Mouse (Mus musculus) myocyte (in vitro differentiated cells): ENCODE measurements around the gene Dync1h1. TPM values are rescaled to one million over a fixed set of nuclear protein-coding genes. Genes with fewer than 3 reads are reported as not detected.

Source experiments
- H3K27me3 ChIP-seq: one replicate; pipeline ENCODE4 v1.6.1; 2011; ENCODE audit not compliant: control insufficient read depth, insufficient read depth, insufficient read length
- H3K36me3 ChIP-seq: one replicate; pipeline ENCODE4 v1.6.1; 2011; ENCODE audit not compliant: control insufficient read depth, insufficient read depth
- H3K4me2 ChIP-seq: one replicate; pipeline ENCODE4 v1.6.1; 2011; ENCODE audit warnings: low read depth, control low read depth
- H3K4me3 ChIP-seq: one replicate; pipeline ENCODE4 v1.5.1; 2011; ENCODE audit warnings: mild to moderate bottlenecking, control low read depth, moderate library complexity
- H3K79me2 ChIP-seq: one replicate; pipeline ENCODE4 v1.6.1; 2011; ENCODE audit not compliant: control insufficient read depth, insufficient read depth
- H3ac ChIP-seq: one replicate; pipeline ENCODE4 v1.6.1; 2011; ENCODE audit not compliant: control insufficient read depth, insufficient read length
- CEBPB ChIP-seq: IDR thresholded peaks from 2 replicates; pipeline ENCODE4 v1.6.1; 2011; ENCODE audit warnings: mild to moderate bottlenecking, moderate library complexity; ENCODE audit not compliant: poor library complexity, insufficient read depth, severe bottlenecking
- E2F4 ChIP-seq: IDR thresholded peaks from one replicate; pipeline ENCODE4 v1.6.1; 2011; ENCODE audit warnings: mild to moderate bottlenecking, control low read depth, moderate library complexity; ENCODE audit not compliant: insufficient read depth
- MAX ChIP-seq: IDR thresholded peaks from one replicate; pipeline ENCODE4 v1.6.1; 2011; ENCODE audit warnings: low read depth, mild to moderate bottlenecking, control low read depth
- MYOD1 ChIP-seq, 3 experiments: IDR thresholded peaks; one replicate each; pipeline ENCODE4 v1.6.1; 2011; ENCODE audit warnings: control low read depth in 2 of 3, low read depth in 2 of 3, mild to moderate bottlenecking in 2 of 3, moderate library complexity in 1 of 3; ENCODE audit not compliant: insufficient read length in 2 of 3, control insufficient read depth in 1 of 3
- MYOG ChIP-seq, 3 experiments: IDR thresholded peaks; one replicate each; pipeline ENCODE4 v1.6.1; 2011; ENCODE audit warnings: control low read depth in 2 of 3, low read depth in 2 of 3, mild to moderate bottlenecking in 2 of 3; ENCODE audit not compliant: insufficient read length in 2 of 3, control insufficient read depth in 1 of 3, insufficient read depth in 1 of 3
- POLR2A ChIP-seq: IDR thresholded peaks from one replicate; pipeline ENCODE4 v1.6.1; 2011; ENCODE audit warnings: low read depth, mild to moderate bottlenecking, control low read depth, moderate library complexity; ENCODE audit not compliant: insufficient read length
- POLR2AphosphoS2 ChIP-seq: IDR thresholded peaks from one replicate; pipeline ENCODE4 v1.6.1; 2011; ENCODE audit warnings: low read depth, control low read depth; ENCODE audit not compliant: insufficient read length
- REST ChIP-seq: IDR thresholded peaks from one replicate; pipeline ENCODE4 v1.6.1; 2011; ENCODE audit warnings: mild to moderate bottlenecking, control low read depth, moderate library complexity; ENCODE audit not compliant: insufficient read depth, insufficient read length
- SRF ChIP-seq: IDR thresholded peaks from one replicate; pipeline ENCODE4 v1.6.1; 2011; ENCODE audit warnings: low read depth; ENCODE audit not compliant: control insufficient read depth, insufficient read length
- TCF12 ChIP-seq: IDR thresholded peaks from one replicate; pipeline ENCODE4 v1.6.1; 2011; ENCODE audit warnings: mild to moderate bottlenecking, control low read depth; ENCODE audit not compliant: poor library complexity, insufficient read depth, severe bottlenecking
- TCF3 ChIP-seq: IDR thresholded peaks from one replicate; pipeline ENCODE4 v1.6.1; 2011; ENCODE audit warnings: low read depth, control low read depth; ENCODE audit not compliant: insufficient read length
- USF1 ChIP-seq: IDR thresholded peaks from one replicate; pipeline ENCODE4 v1.6.1; 2011; ENCODE audit warnings: low read depth, mild to moderate bottlenecking, control low read depth, moderate library complexity
- polyA plus RNA-seq: library from polyadenylated mRNA; unstranded; fragments of >200 nt; fragmentation: generic; extraction: Trizol; gene quantifications from one replicate; pipeline ENCODE4 v1.2.1, GENCODE M21; 2012; ENCODE audit warnings: missing spikeins

The Dync1h1 gene
- polyA plus RNA-seq, 1 experiment = 128 TPM

DNA sequence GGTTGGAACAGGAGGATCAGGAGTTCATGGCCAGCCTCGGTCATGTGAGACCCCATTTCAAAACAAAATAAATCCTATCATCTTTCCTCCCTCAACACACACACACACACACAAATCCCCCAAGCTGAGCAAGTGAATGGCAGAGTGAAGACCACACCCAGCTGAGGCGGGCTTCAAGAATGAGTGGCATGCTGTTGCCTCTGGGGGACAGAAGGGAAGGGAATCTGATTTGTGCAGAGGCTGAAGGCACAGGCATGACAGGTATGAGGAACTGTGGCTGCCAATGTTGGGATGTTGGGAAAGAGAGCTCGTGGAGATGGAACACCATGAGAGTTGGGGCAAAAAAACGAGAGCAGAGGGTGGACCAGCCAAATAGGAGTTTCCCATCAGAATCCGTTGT is 110.0 kb downstream of the Dync1h1 start:
- Histone ChIP-seq H3K36me3 (no peaks in the 10 kb centered on the region), H3K79me2 (no peaks in the 10 kb centered on the region), H3ac (no peak overlapping the region), H3K27me3 (no peaks in the 10 kb centered on the region), H3K4me2 (no peak overlapping the region), H3K4me3 (no peak overlapping the region)
- TF ChIP-seq E2F4 = no peak
- no peak for TF ChIP-seq POLR2AphosphoS2
- TF ChIP-seq USF1 = no peak
- no peak for TF ChIP-seq MYOG (IDR thresholded peaks at IDR 0.05; ENCODE audit: control insufficient read depth in 1 of 3, insufficient read depth in 1 of 3, insufficient read length in 2 of 3, low read depth in 2 of 3)
- no peak for TF ChIP-seq REST
- no peak for TF ChIP-seq TCF3
- TF ChIP-seq MAX = no peak
- no peak for TF ChIP-seq TCF12
- no peak for TF ChIP-seq SRF
- TF ChIP-seq CEBPB = no peak
- TF ChIP-seq MYOD1 (IDR thresholded peaks at IDR 0.05; ENCODE audit: control insufficient read depth in 1 of 3, insufficient read length in 2 of 3, low read depth in 2 of 3) = no peak
- no peak for TF ChIP-seq POLR2A

DNA sequence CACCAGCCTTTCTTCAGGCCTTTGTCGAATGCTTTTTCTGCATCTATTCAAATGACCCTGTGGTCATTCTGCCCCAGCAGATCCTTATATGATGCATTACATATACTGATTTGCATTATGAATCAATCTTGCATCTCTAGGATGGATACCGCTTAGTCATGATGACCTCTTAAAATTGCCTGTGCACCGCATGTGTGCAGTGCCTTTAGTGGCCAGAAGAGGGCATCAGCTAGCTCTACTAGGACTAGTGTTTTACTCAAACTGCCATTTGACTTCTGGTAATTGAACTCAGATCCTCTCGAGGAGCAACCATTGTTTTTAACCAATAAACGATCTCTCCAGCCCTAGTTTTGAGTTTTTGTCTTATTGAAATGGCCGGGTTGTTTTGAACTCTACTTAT is 112.5 kb downstream of the Dync1h1 start:
- H3ac ChIP-seq = no peak overlapping the region
- H3K79me2 ChIP-seq = no peaks in the 10 kb centered on the region
- TF ChIP-seq SRF (no peak), MAX (no peak), E2F4 (no peak), CEBPB (no peak), TCF12 (no peak), TCF3 (no peak), POLR2A (no peak), MYOD1 (IDR thresholded peaks at IDR 0.05; ENCODE audit: control insufficient read depth in 1 of 3, insufficient read length in 2 of 3, low read depth in 2 of 3) (no peak)
- no peaks in the 10 kb centered on the region for H3K27me3 ChIP-seq
- H3K4me2 ChIP-seq = no peak overlapping the region
- H3K36me3 ChIP-seq = no peaks in the 10 kb centered on the region
- H3K4me3 ChIP-seq = no peak overlapping the region

DNA sequence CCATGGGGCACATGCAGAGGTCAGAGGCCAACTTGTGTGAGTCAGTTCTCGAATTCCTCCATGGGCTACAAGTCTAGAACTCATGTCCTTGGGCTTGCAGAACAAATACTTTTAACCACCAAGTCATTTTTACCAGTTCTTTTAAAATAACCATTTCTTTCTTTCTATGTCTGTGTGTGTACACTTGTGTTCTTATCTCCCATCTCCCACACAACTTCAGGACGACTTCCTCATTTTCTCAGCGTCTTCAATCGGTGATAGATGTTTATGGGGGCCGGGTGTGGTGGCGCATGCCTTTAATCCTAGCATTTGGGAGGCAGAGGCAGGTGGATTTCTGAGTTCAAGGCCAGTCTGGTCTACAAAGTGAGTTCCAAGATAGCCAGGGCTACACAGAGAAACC is 113.0 kb downstream of the Dync1h1 start:
- no peaks in the 10 kb centered on the region for H3K36me3 ChIP-seq
- no peak for TF ChIP-seq TCF12
- no peak for TF ChIP-seq MAX
- TF ChIP-seq MYOG (IDR thresholded peaks at IDR 0.05; ENCODE audit: control insufficient read depth in 1 of 3, insufficient read depth in 1 of 3, insufficient read length in 2 of 3, low read depth in 2 of 3) = no peak
- no peak for TF ChIP-seq E2F4
- TF ChIP-seq CEBPB = no peak
- no peak for TF ChIP-seq POLR2AphosphoS2
- TF ChIP-seq POLR2A = no peak
- TF ChIP-seq USF1 = no peak
- no peak for TF ChIP-seq SRF
- no peak for TF ChIP-seq MYOD1 (IDR thresholded peaks at IDR 0.05; ENCODE audit: control insufficient read depth in 1 of 3, insufficient read length in 2 of 3, low read depth in 2 of 3)
- no peak for TF ChIP-seq REST
- TF ChIP-seq TCF3 = no peak
- H3ac ChIP-seq = no peak overlapping the region
- H3K79me2 ChIP-seq = no peaks in the 10 kb centered on the region
- no peak overlapping the region for H3K4me2 ChIP-seq
- no peak overlapping the region for H3K4me3 ChIP-seq
- no peaks in the 10 kb centered on the region for H3K27me3 ChIP-seq

DNA sequence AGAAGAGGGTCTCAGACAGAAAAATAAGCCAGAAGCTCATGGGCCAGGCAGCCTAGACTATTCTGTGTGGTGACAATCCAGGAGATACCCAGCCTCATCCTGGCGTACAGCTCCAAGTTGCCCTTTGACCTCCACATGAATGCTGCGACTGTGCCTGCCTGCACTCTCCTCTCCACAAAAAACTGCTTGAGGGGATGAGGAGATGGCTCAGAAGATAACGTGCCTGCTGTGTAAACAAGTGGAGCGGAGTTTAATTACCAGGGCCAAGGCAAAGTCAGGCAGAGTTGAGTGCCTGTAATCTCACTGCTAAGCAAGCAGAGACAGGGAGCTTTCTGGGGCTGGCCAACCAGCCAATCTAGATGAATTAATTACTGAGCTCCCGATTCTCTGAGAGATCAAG is 114.8 kb downstream of the Dync1h1 start:
- Histone ChIP-seq H3K36me3 (no peaks in the 10 kb centered on the region), H3K4me2 (no peak overlapping the region), H3K27me3 (no peaks in the 10 kb centered on the region), H3ac (no peak overlapping the region), H3K4me3 (no peak overlapping the region), H3K79me2 (no peaks in the 10 kb centered on the region)
- TF ChIP-seq MYOG (IDR thresholded peaks at IDR 0.05; ENCODE audit: control insufficient read depth in 1 of 3, insufficient read depth in 1 of 3, insufficient read length in 2 of 3, low read depth in 2 of 3) = no peak
- no peak for TF ChIP-seq MAX
- TF ChIP-seq REST = no peak
- no peak for TF ChIP-seq USF1
- TF ChIP-seq SRF = no peak
- no peak for TF ChIP-seq TCF12
- TF ChIP-seq TCF3 = no peak
- no peak for TF ChIP-seq POLR2A
- no peak for TF ChIP-seq MYOD1 (IDR thresholded peaks at IDR 0.05; ENCODE audit: control insufficient read depth in 1 of 3, insufficient read length in 2 of 3, low read depth in 2 of 3)

Other genes with a start within 250 kb of the Dync1h1 start
- 42.1 TPM for gene Ppp2r5c, start 154.3 kb upstream of the Dync1h1 start, polyA plus RNA-seq
- gene 1700001K19Rik, start 81.2 kb downstream of the Dync1h1 start, polyA plus RNA-seq = 0.05 TPM
- gene Hsp90aa1, start 101.3 kb downstream of the Dync1h1 start, polyA plus RNA-seq = 110 TPM
- 13.9 TPM for gene Wdr20, start 136.5 kb downstream of the Dync1h1 start, polyA plus RNA-seq
- 3.3 TPM for gene Mok, start 239.5 kb downstream of the Dync1h1 start, polyA plus RNA-seq
- 3.1 TPM for gene Zfp839, start 248.8 kb downstream of the Dync1h1 start, polyA plus RNA-seq